Mouse (Mus musculus) stomach, postnatal 0 days (tissue): Measurements from ENCODE around the gene Tbc1d21. TPM values are rescaled to one million over a fixed set of nuclear protein-coding genes. Genes with fewer than 3 reads are reported as not detected.

Source experiments
- ATAC-seq: fragments of 200-750 bp; cut with Nextera tagmentation; 2 replicates; pipeline ENCODE4 v1.8.0; 2017; ENCODE audit not compliant: low FRiP score, low TSS enrichment
- DNase-seq: peaks from one replicate; pipeline ENCODE4 v3.0.0-alpha.2; 2016; ENCODE audit warnings: low spot score
- H3K27ac ChIP-seq: fragments of 300-500 bp; sonication (generic); replicated peaks from 2 replicates; pipeline ENCODE4 v1.5.1; 2014; ENCODE audit warnings: mild to moderate bottlenecking, control low read depth
- H3K27me3 ChIP-seq: fragments of 300-500 bp; sonication (generic); 2 replicates; pipeline ENCODE4 v1.6.1; 2014; ENCODE audit warnings: low read length; ENCODE audit not compliant: control insufficient read depth, insufficient read depth
- H3K36me3 ChIP-seq: fragments of 300-500 bp; sonication (generic); 2 replicates; pipeline ENCODE4 v1.6.1; 2014; ENCODE audit warnings: low read length, mixed read lengths; ENCODE audit not compliant: control insufficient read depth, insufficient read depth
- H3K4me1 ChIP-seq: fragments of 300-500 bp; sonication (generic); replicated peaks from 2 replicates; pipeline ENCODE4 v1.6.1; 2014; ENCODE audit warnings: antibody characterized with exemption; ENCODE audit not compliant: control insufficient read depth, insufficient read depth
- H3K4me2 ChIP-seq: fragments of 300-500 bp; sonication (generic); replicated peaks from 2 replicates; pipeline ENCODE4 v1.6.1; 2014; ENCODE audit warnings: low read depth, mild to moderate bottlenecking, control low read depth, moderate library complexity
- H3K4me3 ChIP-seq: fragments of 300-500 bp; sonication (generic); 2 replicates; pipeline ENCODE4 v1.5.1; 2014; ENCODE audit warnings: low read depth, low read length, control low read depth
- H3K9ac ChIP-seq: fragments of 300-500 bp; sonication (generic); 2 replicates; pipeline ENCODE4 v1.6.1; 2014; ENCODE audit warnings: mild to moderate bottlenecking, low read length, control low read depth, mixed read lengths
- H3K9me3 ChIP-seq: fragments of 300-500 bp; sonication (generic); 2 replicates; pipeline ENCODE4 v1.6.1; 2016; ENCODE audit warnings: low read length; ENCODE audit not compliant: control insufficient read depth
- CTCF ChIP-seq: IDR thresholded peaks from 2 replicates; pipeline ENCODE4 v1.5.1; 2016; ENCODE audit warnings: antibody characterized with exemption, low read depth, mild to moderate bottlenecking, moderate library complexity
- EP300 ChIP-seq: optimal IDR thresholded peaks from 2 replicates; pipeline ENCODE3; 2016; ENCODE audit warnings: antibody characterized with exemption
- WGBS: fragments of 180-500 bp; shearing (Covaris S2); extraction: QIAGEN DNeasy Blood & Tissue Kit; methylation state at CpG from one replicate; pipeline ENCODE4 v1.1.7; 2014; 5-methylcytosine and 5-hydroxymethylcytosine counted together
- polyA plus RNA-seq: library from polyadenylated mRNA; unstranded; fragments of >200 nt; fragmentation: Nextera tagmentation; extraction: Ambion mirVana; gene quantifications from 2 replicates; pipeline ENCODE4 v1.2.1, GENCODE M21; 2015

Tbc1d21 gene
- not detected in 2 replicates for polyA plus RNA-seq

- no peak within 1 kb of the TSS for H3K9ac ChIP-seq
- TF ChIP-seq CTCF: no peak
- WGBS: 93% methylated on average over 1 of the region's 1 CpGs
- no peak within 1 kb of the TSS for H3K4me2 ChIP-seq
- no peak within 1 kb of the TSS for H3K4me3 ChIP-seq
- no peak for ATAC-seq
- DNase-seq: no peak
- H3K36me3 ChIP-seq: no peaks in the 10 kb centered on the region
- no peaks in the 10 kb centered on the region for H3K4me1 ChIP-seq
- H3K9me3 ChIP-seq: no peaks in the 10 kb centered on the region
- H3K27ac ChIP-seq: no peak within 1 kb of the TSS
- no peaks in the 10 kb centered on the region for H3K27me3 ChIP-seq
Observed at GRCm38 (mm10) chr9:58370355-58370754, at the start of gene Tbc1d21. Gene Tbc1d21 (minus strand): TSS chr9:58370455.

- ATAC-seq: no peak
- Histone ChIP-seq H3K27ac (no peak overlapping the region), H3K4me2 (no peak overlapping the region), H3K9me3 (no peaks in the 10 kb centered on the region), H3K4me1 (no peaks in the 10 kb centered on the region), H3K9ac (no peak overlapping the region), H3K27me3 (no peaks in the 10 kb centered on the region), H3K36me3 (no peaks in the 10 kb centered on the region), H3K4me3 (no peak overlapping the region)
- no peak for TF ChIP-seq CTCF
- no peak for TF ChIP-seq EP300
- 70% methylated on average over 9 of the region's 9 CpGs for WGBS
- DNase-seq: no peak
Observed at GRCm38 (mm10) chr9:58411556-58411955, 41.3 kb upstream of the Tbc1d21 start.

DNA sequence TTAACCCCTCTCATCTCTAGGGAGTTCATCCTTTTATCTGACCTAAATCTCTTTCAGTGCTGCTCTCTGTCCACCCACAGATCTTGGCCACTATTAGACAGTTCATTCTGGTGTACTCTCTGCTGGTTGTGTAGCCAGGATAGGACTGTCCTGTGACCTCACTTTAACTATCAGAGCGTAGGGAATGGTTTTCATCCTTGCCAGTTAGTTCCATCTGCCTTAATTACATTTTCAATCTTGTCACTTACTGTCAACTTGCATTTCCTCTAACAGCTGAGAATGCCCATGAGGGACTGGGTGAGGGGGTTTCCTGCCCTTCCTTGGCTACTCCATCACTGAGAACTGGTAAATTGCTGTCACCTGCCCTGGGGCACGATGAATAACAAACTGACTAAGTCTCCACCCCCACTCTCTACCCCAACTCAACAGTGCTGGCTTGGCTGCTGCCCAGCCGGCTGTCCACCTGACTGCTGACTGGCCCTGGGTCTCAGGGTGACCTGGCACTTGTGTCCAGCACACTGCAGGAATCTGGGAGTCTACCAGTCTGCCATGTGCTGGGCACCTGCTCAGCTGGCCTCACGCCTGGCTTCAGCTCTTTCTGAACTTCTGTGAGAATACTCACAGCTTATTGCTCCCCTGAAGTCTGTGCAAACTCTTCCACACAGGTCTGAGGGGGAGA lies 39.9 kb upstream of the Tbc1d21 start:
- 60% methylated on average over 4 of the region's 4 CpGs for WGBS
- DNase-seq: no peak
- Histone ChIP-seq H3K9ac (no peak overlapping the region), H3K36me3 (no peaks in the 10 kb centered on the region), H3K4me2 (no peak overlapping the region), H3K4me3 (no peak overlapping the region), H3K27ac (no peak overlapping the region), H3K9me3 (no peaks in the 10 kb centered on the region), H3K4me1 (no peaks in the 10 kb centered on the region), H3K27me3 (no peaks in the 10 kb centered on the region)
- TF ChIP-seq EP300 (no peak), CTCF (no peak)
- no peak for ATAC-seq

GRCm38 (mm10) chr9:58409247-58409646 lies 39.0 kb upstream of the Tbc1d21 start:
- no peak overlapping the region for H3K4me3 ChIP-seq
- H3K9me3 ChIP-seq: no peaks in the 10 kb centered on the region
- ATAC-seq (no peak), DNase-seq (no peak)
- H3K27me3 ChIP-seq: no peaks in the 10 kb centered on the region
- H3K4me2 ChIP-seq: no peak overlapping the region
- 70% methylated on average over 2 of the region's 2 CpGs for WGBS
- no peak overlapping the region for H3K9ac ChIP-seq
- no peak for TF ChIP-seq CTCF
- no peak for TF ChIP-seq EP300
- no peaks in the 10 kb centered on the region for H3K36me3 ChIP-seq
- no peaks in the 10 kb centered on the region for H3K4me1 ChIP-seq
- no peak overlapping the region for H3K27ac ChIP-seq

- no peak overlapping the region for H3K4me2 ChIP-seq
- H3K4me1 ChIP-seq: no peaks in the 10 kb centered on the region
- no peak overlapping the region for H3K27ac ChIP-seq
- 35% methylated on average over 4 of the region's 4 CpGs for WGBS
- H3K4me3 ChIP-seq: no peak overlapping the region
- no peaks in the 10 kb centered on the region for H3K27me3 ChIP-seq
- H3K9ac ChIP-seq: no peak overlapping the region
- DNase-seq: no peak
- no peaks in the 10 kb centered on the region for H3K9me3 ChIP-seq
- H3K36me3 ChIP-seq: no peaks in the 10 kb centered on the region
- ATAC-seq: no peak
- TF ChIP-seq EP300 (no peak), CTCF (no peak)
Observed at GRCm38 (mm10) chr9:58404412-58404811, 34.2 kb upstream of the Tbc1d21 start.

DNA sequence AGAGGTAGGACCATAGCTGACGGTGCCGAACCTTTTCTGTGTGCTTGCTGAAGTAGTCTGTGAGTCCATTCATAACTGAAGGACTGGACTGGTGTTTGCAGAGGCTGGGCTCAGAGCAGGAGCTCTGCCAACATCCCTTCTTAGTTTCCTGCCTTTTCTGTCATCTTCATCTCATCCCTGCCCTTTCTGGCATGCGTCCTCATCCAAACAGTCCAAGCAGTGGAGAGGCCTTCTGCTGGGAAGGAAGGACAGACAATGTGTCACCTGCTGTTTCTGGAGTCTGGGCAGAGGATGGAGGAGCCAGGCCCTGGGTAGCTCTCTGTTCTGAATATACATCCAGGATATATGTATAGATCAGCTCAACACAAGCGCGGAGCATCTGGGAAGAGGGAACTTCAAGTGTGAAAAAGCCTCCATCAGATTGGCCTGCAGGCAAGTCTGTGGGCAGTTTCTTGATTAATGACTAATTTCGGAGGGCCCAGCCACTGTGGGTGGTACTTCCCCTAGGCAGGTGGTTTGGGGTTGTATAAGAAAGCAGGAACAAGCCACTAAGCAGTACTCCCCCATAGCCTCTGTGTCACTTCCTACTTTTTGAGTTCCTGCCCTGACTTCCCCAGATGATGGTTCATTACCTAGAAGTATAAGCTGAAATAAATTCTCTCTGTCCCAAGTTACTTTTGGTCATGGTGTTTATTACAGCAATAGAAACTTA lies 31.3 kb upstream of the Tbc1d21 start:
- WGBS: 80% methylated on average over 6 of the region's 6 CpGs
- H3K36me3 ChIP-seq: no peaks in the 10 kb centered on the region
- no peak for DNase-seq
- ATAC-seq: no peak
- no peak overlapping the region for H3K4me3 ChIP-seq
- no peak for TF ChIP-seq EP300
- no peak for TF ChIP-seq CTCF
- no peak overlapping the region for H3K27ac ChIP-seq
- no peaks in the 10 kb centered on the region for H3K4me1 ChIP-seq
- H3K9me3 ChIP-seq: no peaks in the 10 kb centered on the region
- no peaks in the 10 kb centered on the region for H3K27me3 ChIP-seq
- H3K4me2 ChIP-seq: no peak overlapping the region
- no peak overlapping the region for H3K9ac ChIP-seq
